Mouse (Mus musculus) brain, adult 2 months (tissue): ENCODE data around the gene Atcay.
"Not testable (repeated sequence)": the region's sequence is repeated elsewhere in the genome, so short reads cannot be mapped to it uniquely, and the experiment has no call there.

ENCODE experiments used
- DNase-seq: peaks from one replicate; pipeline ENCODE4 v3.0.0; 2011; ENCODE audit warnings: low read depth, low spot score

Gene Atcay

DNA sequence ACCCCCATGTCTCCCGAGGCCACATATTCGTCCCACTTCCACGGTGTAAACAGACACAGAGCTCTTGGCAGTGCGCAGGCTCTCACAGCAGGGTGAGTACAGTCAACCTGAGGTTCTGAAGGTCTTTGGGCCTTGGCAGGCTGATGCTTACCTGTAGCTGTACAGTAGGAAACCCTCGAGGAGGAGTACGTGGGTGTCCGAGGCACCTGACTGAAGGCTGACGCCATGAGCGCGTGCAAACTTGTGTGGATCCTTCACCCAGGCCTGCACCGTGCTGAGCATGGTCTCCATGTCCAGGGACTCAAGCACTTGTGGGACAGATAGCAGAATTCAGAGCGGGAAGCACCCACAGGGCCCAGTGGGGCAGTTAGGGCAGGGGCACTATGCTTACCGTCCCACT lies 30.5 kb downstream of the Atcay start:
- no peak for DNase-seq

DNA sequence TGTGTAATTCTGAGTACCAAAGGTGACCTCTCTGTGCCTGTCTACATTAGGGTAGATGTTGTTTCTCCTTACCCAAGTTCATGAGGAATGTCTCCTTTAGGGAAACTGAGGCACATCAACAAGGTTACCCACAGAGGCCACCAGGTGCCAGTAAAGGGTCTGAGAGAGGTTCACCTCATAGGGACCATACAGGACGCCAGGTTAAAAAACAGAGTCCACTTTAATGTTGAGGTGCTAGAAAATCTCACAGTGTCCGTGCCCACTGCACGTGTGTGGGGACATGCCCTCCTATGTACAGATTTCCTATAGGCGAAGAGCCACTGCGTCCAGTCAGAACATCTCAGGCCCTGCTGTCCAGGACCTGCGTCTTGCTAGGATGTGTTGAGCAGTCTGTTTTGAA lies 31.6 kb downstream of the Atcay start:
- DNase-seq, result no peak

DNA sequence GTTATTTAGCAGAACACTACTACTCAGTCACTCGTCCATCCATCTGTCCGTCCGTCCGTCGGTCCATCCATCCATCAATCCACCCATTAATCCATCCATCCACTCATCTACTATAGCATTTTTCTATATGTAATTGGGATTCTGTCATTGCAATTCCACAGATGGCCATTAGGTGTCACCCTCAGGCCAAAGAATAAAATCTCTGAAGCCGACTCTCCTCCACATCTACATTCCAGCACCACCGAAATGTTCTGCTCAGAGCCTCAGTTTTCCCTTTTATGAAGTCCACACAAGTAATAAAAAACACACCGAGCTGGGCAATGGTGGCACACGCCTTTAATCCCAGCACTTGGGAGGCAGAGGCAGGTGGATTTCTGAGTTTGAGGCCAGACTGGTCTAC lies 32.4 kb downstream of the Atcay start:
- peak; percentile 75 for DNase-seq

DNA sequence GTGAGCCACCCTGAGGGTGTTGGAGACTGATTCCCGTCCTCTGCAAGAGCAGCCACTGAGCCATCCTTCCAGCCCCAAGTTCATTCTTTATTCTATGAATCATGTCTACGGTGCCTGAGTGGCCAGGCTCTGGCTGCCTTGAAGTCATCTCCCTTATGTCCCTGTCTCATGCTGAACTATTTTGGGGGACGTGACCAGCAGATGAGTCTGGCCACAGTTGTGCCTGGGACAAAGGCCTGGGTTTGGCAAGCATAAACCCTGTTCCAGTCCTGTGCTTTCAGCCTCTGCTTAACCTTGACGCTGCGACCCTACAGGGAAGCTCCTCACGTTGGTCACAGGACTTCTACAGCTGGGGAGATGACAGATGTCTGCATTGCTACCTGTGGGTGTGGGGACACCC lies 33.3 kb downstream of the Atcay start:
- DNase-seq, result no peak

DNA sequence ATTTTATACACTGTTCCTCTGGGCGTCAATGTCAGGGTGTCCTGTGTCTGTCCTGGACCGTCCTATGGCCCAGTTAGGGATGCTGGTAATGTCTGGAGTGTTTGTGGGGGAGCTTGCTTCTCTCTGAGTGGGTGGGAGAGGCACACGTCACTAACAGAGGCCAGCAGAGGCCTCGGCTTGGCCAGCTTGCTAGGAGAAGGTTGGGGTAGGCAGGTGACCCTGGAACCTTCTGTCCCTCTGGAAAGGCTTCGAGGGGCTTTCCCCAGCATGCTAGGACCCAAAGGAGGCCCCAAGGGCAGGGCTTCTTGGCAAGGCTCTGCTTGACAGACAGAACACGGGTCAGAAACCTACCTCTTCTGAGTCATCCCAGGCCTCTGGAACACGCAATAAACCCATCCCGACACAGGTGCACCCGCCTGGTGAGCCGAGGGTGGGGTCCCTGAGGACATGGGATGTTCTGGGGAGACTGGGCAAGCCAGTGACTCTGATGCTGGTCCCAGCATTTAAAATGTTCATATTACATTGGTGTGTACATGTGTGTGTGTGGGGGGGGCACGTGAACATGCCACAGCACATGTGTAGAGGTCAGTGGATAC lies 34.1 kb downstream of the Atcay start:
- DNase-seq, result no peak

DNA sequence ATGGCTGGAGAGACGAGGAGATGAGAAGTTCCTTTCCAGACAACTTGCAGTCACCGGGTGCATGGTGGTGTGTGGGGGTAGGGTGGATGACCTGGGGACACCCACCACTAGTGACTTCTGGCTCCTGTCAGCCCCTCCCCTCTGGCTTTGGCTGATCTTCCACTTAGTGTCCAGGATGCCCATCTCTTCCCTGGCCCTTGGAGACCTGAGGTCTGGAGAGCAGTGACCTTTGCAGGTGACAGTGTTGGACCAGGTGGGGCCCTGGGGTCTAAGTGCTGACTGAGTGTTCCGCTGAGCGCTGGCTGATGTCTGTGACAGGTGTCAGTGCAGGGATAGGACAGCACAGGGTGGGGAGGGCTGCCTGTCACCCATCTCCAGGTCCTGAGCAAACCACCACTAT lies 35.3 kb downstream of the Atcay start:
- DNase-seq, result no peak

DNA sequence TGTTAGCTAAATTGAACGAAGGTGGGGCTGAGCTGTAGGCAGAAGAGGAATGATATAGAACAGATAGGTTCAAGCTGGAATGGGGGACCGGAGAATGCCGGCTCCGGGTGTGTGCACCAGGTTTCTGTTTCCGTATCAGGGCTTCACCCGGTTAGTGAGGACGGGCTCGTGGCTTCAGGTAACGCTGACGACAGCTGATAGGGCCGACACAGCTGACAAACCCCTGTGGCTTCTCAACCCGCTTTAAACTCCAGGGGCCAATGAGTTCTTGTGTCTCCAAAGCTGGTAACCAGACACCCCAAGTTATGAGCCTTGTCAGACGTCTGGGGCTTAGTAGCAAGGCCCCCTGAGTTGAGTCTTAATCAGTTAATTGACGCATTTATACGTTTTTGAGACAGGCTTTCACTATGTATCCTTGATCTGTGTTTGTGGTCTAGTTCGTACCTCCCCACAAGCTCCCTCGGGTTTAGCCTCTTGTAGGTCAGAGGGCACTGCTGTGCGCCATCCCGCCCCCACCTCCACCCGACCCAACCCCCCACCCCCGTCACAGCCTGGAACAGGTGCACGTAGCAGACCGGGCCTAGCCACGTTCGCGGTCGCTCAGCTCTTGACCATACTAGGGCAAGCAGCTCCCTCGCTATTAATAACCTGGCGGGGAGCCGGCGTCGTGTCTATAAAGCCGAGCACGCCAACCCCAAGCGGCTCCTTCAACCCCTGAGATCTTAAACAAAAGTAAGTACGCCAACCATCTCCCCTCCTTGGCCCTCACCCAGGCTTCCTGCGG lies 36.5 kb downstream of the Atcay start:
- DNase-seq, result peak; percentile 52

DNA sequence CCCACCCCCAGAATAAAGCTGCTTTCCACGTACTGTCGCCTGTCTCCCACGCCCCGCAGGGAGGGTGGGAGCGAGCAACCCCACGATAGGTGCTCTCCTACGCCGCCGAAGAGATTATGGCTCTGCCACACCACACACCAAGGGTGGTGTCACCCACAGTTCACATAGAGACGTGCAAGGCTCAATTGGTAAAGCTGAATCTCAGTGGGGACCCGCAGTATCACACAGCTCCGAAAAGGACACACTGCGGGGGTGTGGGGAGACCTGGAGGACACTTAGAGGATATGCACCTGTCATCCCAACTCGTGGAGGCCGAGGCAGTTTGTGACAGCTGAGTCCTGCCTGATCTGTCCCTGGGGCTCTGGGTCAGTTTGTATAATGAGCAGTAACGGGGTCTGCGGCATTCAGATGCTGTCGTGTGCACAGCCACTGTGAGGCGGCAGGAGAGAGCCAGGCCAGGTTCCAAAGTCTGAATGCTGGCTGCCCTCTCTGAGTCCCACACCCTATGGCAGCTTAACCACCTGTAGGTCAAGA lies 37.6 kb downstream of the Atcay start:
- peak; percentile 62 for DNase-seq

DNA sequence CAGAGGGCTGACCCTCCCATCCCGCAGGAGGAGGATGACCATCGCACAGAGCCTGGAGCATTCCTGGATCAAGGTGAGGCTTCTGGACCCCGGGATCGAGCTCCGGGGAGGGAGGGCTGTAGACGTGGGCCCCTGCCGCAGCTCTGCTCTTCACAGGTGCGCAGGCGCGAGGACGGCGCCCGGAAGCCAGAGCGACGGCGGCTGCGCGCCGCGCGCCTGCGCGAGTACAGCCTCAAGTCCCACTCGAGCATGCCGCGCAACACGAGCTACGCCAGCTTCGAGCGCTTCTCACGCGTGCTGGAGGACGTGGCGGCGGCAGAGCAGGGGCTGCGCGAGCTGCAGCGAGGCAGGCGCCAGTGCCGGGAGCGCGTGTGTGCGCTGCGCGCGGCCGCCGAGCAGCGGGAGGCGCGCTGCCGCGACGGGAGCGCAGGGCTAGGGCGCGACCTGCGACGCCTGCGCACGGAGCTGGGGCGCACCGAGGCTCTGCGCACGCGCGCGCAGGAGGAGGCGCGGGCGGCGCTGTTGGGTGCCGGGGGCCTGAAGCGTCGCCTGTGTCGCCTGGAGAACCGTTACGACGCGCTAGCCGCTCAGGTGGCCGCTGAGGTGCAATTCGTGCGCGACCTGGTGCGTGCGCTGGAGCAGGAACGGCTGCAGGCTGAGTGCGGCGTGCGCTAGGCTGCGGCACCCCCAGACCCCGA lies 38.2 kb downstream of the Atcay start:
- peak; percentile 95 for DNase-seq

DNA sequence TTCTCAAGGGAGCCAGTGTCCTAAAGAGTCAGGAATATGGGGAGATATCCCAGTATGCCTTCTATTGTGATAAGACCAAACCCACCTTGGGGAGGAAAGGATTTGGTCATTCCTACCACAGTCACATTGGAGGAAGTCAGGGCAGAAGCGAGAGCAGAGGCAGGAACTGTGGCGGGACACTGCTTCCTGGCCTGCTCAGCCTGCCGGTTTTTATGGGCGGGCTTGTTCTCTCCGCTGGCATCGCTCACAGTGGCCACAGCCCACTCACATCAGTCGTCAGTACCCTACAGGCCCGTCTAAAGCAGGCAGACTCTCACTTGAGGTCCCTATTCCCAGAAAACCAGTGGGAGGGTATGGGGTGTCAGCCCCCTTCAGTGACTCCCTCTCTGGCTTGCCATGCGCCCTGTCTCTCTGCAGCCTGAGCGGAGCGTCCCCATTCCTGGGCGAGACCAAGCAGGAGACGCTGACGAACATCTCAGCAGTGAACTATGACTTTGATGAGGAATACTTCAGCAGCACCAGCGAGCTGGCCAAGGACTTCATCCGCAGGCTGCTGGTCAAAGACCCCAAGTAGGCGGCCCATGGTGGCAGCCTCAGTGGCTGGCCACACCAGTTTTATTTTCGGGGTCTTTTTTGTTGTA lies 39.2 kb downstream of the Atcay start:
- no peak for DNase-seq

DNA sequence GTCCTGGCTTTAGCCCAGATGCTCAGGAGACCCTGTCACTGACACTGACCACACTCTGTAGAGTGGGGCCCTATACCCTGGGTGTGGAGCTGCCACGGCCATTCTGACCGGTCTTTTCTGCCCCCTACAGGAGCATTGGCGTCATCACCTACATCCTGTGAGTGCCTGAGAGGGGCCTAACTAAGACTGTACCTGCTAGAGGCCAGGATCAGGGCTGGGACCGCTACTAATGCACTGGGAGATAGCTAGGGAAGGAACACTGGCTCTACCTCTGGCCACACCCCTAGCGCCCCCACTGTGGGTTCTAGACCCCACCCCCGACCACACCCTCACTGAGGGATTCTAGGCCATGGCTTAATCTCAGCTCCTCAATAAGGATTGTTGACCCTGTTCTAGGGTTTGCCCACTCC lies 39.7 kb downstream of the Atcay start:
- no peak for DNase-seq

DNA sequence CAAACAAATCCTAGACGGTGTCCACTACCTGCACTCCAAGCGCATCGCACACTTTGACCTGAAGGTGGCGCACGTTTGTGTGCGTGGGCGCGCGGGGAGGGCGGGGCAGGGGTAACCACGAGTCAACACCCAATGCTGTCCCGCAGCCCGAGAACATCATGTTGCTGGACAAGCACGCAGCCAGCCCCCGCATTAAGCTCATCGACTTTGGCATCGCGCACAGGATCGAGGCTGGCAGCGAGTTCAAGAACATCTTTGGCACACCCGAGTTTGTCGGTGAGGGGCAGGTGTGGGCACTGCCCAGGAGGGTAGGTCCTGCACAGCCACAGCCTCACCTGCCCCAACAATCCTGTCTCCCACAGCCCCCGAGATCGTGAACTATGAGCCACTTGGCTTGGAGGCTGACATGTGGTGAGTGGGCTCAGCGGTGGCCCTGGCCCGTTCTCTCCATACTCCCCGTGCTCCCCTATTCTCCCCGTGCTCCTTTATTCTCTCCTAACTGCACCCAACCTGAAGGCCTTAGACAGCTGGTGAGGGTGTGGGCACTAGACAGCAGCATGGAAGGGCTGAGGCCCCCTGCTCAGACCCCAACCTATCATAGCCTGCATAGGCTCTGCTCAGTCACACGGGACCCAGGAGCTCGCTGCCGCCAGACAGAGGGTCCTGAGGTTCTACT lies 40.3 kb downstream of the Atcay start:
- no peak for DNase-seq

DNA sequence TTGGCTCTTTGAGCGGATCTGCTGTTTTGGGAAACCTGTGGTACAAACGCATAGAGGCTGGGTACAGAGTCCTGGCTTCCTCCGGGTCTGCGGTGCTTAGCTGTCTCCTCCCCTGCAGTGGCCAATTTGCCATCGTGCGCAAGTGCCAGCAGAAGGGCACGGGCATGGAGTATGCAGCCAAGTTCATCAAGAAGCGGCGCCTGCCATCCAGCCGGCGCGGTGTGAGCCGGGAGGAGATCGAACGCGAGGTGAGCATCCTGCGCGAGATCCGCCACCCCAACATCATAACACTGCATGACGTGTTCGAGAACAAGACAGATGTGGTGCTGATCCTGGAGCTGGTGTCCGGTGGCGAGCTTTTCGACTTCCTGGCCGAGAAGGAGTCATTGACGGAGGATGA lies 40.8 kb downstream of the Atcay start:
- DNase-seq, result no peak

DNA sequence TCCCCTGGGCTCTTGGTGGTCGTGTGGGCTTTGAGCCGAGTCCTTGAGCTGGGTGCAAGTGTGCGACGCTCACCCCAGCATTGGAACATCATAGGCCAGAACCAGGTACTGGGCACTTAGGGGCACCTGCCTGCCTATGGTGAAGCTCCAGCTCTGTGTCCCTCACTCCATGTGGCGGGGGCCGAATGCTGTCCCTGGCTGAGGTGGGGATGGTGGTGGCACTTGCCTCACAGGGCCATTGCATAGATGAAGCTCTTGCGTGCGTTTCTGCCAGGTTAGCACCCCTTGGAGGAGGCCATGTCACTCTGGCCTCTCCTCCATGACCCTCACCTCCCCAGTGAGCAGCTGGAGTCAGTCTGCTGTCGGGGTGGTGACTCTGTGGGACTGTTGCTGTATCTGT lies 43.5 kb downstream of the Atcay start:
- DNase-seq, result no peak

DNA sequence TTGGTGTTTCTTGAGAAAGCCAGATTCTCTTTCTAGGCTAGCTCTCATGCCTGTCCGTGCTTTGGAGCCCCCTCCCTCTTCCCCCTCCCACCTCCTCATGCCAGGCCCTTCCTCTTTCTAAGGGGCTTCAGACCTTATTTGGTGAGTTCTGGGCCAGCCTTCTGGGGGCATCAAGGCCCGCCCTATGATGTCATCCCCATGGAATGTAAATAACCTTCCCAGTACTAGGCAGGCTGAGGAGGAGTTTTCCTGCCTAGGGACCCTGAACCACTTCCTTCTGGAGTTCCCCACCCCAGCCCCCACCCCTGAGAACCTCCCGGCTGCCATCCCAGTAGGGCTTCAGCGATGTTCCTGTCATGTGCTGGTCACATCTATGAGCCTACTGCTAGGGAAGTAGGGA lies 45.9 kb downstream of the Atcay start:
- no peak for DNase-seq

DNA sequence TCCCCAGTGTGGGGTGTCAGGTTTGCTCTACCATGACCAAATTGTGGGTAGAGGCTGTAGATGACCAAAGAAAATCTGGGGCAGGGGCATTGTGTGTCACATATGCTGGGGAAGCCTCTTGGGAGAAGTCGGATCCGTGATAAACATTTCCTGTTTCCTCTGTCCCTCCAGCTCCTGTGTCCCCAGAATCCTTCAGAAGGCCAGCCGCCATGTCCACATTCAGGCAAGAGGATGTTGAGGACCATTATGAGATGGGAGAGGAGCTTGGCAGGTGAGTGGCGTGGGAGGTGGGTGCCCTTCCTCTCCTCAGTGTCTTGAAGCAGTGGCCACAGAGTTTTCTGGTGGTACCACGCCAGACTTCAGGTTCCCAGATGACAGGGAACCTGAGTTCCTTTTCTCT lies 46.8 kb downstream of the Atcay start, which contains the start of gene 4930442H23Rik:
4930442H23Rik (minus strand) TSS at position 45 of the 400 bp plus-strand sequence.
- DNase-seq, result no peak

DNA sequence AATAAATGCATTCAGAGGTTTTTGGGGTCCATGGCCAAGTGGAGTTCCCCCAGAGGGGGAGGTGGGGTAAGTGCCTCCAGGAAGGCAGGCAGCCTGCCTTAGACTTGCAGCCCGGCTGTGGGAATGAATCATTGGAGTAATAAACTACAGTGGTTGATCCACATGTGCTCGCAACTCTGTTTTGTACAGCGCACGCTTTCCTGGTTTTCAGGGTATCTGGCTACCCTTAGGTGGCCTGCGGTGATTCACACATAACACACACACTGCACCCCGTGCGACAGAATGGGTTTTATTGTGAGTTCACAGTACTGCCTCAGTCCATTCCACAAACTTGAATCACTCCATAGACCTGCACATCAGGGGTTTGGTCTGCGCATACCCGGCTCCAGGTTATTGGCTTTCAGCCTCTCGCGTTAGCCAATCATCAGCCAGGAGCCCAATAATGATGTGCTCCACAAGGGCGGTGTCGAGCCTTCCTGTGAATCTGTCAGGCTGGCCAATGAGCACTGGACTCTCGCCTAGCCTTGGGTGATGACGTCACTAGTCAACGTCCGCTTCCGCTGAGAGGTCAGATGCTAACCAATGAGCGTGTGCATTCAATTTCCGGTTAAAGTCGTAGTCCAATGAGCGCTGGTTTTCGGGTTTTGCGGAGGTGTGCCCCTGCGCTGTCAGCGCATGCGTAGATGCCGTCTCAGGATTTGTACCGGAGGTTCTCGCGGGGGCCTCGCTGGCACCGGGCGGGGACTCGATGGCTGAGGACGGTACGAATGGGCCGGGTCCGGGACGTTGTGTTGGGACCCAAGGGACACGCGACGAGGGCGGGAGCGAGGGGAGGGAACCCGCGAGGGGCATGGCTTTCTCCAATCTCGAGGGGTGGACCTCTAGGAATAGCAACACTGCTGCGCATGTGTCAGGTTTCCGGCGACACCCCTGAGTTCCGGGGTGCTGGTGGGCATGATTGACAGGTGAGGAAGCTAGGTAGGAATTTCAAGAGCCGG lies 48.0 kb downstream of the Atcay start, which contains the start of gene Dapk3:
Dapk3 (plus strand) TSS at position 670 of the 998 bp plus-strand sequence.
- DNase-seq, result peak; percentile 100

DNA sequence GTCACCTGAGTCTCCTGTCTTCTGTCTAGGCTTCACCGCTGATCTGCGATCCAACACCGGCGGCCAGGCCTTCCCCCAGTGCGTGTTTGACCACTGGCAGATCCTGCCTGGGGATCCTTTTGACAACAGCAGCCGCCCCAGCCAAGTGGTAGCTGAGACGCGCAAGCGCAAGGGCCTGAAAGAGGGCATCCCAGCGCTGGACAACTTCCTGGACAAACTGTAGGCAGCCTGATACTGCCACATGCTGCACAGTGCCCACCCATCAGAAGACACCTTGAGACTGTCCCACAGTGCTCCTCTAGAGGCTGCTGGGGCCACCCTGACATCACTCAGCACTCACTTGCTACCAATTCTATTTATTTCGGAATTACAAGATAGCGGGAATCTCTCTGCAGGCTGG lies 48.8 kb downstream of the Atcay start:
- DNase-seq, result not testable (repeated sequence)

DNA sequence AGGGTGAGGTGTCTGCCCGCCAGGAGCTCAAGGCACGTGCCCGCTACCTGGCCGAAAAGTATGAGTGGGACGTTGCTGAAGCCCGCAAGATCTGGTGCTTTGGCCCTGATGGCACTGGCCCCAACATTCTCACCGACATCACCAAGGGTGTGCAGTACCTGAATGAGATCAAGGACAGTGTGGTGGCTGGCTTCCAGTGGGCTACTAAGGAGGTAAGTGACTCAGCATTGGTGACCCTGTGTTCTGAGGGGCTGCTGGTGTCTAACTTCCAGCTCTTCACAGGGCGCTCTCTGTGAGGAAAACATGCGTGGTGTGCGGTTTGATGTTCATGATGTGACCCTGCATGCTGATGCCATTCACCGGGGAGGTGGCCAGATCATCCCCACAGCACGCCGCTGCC lies 49.7 kb downstream of the Atcay start:
- DNase-seq, result no peak
